Mouse (Mus musculus) forebrain, embryonic 13.5 days (tissue): ENCODE measurements around the gene Fcer2a. TPM values are rescaled to one million over a fixed set of nuclear protein-coding genes. Genes with fewer than 3 reads are reported as not detected.

Experiments used
- ATAC-seq: fragments of 200-750 bp; cut with Nextera tagmentation; 2 replicates; pipeline ENCODE4 v1.8.0; 2017
- H3K27ac ChIP-seq: fragments of 300-500 bp; sonication (generic); 2 replicates; pipeline ENCODE4 v1.5.1; 2015; ENCODE audit warnings: inconsistent platforms, mild to moderate bottlenecking, moderate library complexity
- H3K27me3 ChIP-seq: fragments of 300-500 bp; sonication (generic); 2 replicates; pipeline ENCODE4 v1.6.1; 2015; ENCODE audit warnings: mild to moderate bottlenecking, inconsistent platforms
- H3K36me3 ChIP-seq: fragments of 300-500 bp; sonication (generic); 2 replicates; pipeline ENCODE4 v1.6.1; 2015; ENCODE audit warnings: mild to moderate bottlenecking, inconsistent platforms; ENCODE audit not compliant: poor library complexity, severe bottlenecking
- H3K4me1 ChIP-seq: fragments of 300-500 bp; sonication (generic); 2 replicates; pipeline ENCODE4 v1.6.1; 2015; ENCODE audit warnings: inconsistent platforms
- H3K4me2 ChIP-seq: fragments of 300-500 bp; sonication (generic); 2 replicates; pipeline ENCODE4 v1.6.1; 2015; ENCODE audit warnings: inconsistent platforms, mild to moderate bottlenecking, moderate library complexity
- H3K4me3 ChIP-seq: fragments of 300-500 bp; sonication (generic); 2 replicates; pipeline ENCODE4 v1.5.1; 2015; ENCODE audit warnings: mild to moderate bottlenecking, inconsistent platforms
- H3K9ac ChIP-seq: fragments of 300-500 bp; sonication (generic); 2 replicates; pipeline ENCODE4 v1.6.1; 2015; ENCODE audit warnings: mild to moderate bottlenecking, inconsistent platforms
- H3K9me3 ChIP-seq: fragments of 300-500 bp; sonication (generic); replicated peaks from 2 replicates; pipeline ENCODE4 v1.6.1; 2016; ENCODE audit warnings: inconsistent platforms
- WGBS: fragments of 180-500 bp; shearing (Covaris S2); methylation state at CpG from one replicate; pipeline ENCODE4 v1.1.7; 2015; 5-methylcytosine and 5-hydroxymethylcytosine counted together
- polyA plus RNA-seq: library from polyadenylated mRNA; unstranded; fragments of >200 nt; fragmentation: Nextera tagmentation; extraction: Ambion mirVana; gene quantifications from 2 replicates; pipeline ENCODE4 v1.2.1, GENCODE M21; 2015

Gene Fcer2a
- polyA plus RNA-seq, 1 experiment from 2014 or later, result 0.37 TPM

- no peak overlapping the region for H3K4me2 ChIP-seq
- no peak for ATAC-seq
- H3K27me3 ChIP-seq, result no peaks in the 10 kb centered on the region
- H3K27ac ChIP-seq, result no peak overlapping the region
- no peaks in the 10 kb centered on the region for H3K4me1 ChIP-seq
- no peaks in the 10 kb centered on the region for H3K36me3 ChIP-seq
- H3K9me3 ChIP-seq, result no peaks in the 10 kb centered on the region
- 81% methylated on average over 3 of the region's 3 CpGs for WGBS
- H3K4me3 ChIP-seq, result no peak overlapping the region
- no peak overlapping the region for H3K9ac ChIP-seq
Observed at GRCm38 (mm10) chr8:3690774-3691173, 3.2 kb downstream of the Fcer2a start.

DNA sequence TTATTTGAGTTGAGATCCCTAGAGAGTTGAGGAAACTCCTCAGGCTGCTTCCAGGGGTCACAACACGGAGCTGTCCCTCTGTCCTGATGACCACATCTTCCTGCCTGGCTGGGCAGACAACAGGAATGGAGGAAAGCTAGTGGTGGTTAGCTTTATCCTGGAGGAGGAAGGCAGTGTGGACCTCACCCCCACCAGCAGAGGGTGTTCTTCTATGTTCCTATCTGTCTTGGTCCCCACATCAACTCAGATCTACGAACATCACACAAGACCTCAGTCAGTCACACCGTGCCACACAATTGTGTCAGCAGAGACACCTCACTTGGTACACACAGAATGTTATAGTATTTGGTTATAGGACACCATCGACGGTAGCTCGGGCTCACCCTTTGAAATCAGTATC is 6.4 kb downstream of the Fcer2a start:
- H3K4me1 ChIP-seq, result no peaks in the 10 kb centered on the region

GRCm38 (mm10) chr8:3685422-3685821 is 8.6 kb downstream of the Fcer2a start:
- no peak for ATAC-seq
- Histone ChIP-seq H3K4me1 (no peaks in the 10 kb centered on the region), H3K9me3 (no peaks in the 10 kb centered on the region), H3K9ac (no peak overlapping the region), H3K27me3 (no peaks in the 10 kb centered on the region), H3K4me3 (no peak overlapping the region), H3K4me2 (no peak overlapping the region), H3K27ac (no peak overlapping the region), H3K36me3 (peaks cover 26% of the 10 kb centered on the region)
- 71% methylated on average over 5 of the region's 5 CpGs for WGBS

More for the DNA sequence above, 6.4 kb downstream of the Fcer2a start:
- no peak overlapping the region for H3K4me3 ChIP-seq
- ATAC-seq, result no peak
- H3K9ac ChIP-seq, result no peak overlapping the region
- WGBS, result 81% methylated on average over 6 of the region's 6 CpGs
- H3K9me3 ChIP-seq, result no peaks in the 10 kb centered on the region
- H3K27ac ChIP-seq, result no peak overlapping the region
- peaks cover 5% of the 10 kb centered on the region; the same call in 1 of the 2 replicates for H3K36me3 ChIP-seq
- no peak overlapping the region for H3K4me2 ChIP-seq
- no peaks in the 10 kb centered on the region for H3K27me3 ChIP-seq

DNA sequence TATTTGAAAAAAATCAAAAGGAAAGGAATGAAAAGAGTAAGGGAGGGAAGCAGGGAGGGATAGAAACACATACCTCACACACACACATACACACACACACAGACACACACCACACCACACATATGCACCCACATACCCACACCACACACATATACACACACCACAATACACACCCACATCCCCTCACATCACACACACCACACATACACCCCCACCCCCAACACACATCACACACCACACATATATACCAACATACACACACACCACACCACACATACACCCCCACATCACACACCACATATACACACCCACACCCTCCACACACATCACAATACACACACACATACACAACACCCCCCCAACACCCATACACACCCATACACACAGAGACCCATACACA is 9.4 kb downstream of the Fcer2a start:
- H3K4me1 ChIP-seq, result 0 out of 2 replicates have a peak, but pooled peaks cover under 1% of the 10 kb centered on the region

GRCm38 (mm10) chr8:3683408-3684176 is 10.4 kb downstream of the Fcer2a start:
- Histone ChIP-seq H3K36me3 (peaks cover 43% of the 10 kb centered on the region), H3K27ac (no peak overlapping the region), H3K4me3 (no peak overlapping the region), H3K9me3 (0 out of 2 replicates have a peak, but pooled peaks cover 3% of the 10 kb centered on the region), H3K4me1 (peaks cover 4% of the 10 kb centered on the region; the same call in 1 of the 2 replicates), H3K9ac (no peak overlapping the region), H3K27me3 (no peaks in the 10 kb centered on the region), H3K4me2 (no peak overlapping the region)
- 71% methylated on average over 6 of the region's 6 CpGs for WGBS
- no peak for ATAC-seq

More for the DNA sequence above, 9.4 kb downstream of the Fcer2a start:
- ATAC-seq, result peak; percentile 42
- Histone ChIP-seq H3K9ac (no peak overlapping the region), H3K4me3 (no peak overlapping the region), H3K4me2 (no peak overlapping the region), H3K9me3 (no peaks in the 10 kb centered on the region), H3K27me3 (no peaks in the 10 kb centered on the region), H3K27ac (no peak overlapping the region), H3K36me3 (peaks cover 34% of the 10 kb centered on the region)

DNA sequence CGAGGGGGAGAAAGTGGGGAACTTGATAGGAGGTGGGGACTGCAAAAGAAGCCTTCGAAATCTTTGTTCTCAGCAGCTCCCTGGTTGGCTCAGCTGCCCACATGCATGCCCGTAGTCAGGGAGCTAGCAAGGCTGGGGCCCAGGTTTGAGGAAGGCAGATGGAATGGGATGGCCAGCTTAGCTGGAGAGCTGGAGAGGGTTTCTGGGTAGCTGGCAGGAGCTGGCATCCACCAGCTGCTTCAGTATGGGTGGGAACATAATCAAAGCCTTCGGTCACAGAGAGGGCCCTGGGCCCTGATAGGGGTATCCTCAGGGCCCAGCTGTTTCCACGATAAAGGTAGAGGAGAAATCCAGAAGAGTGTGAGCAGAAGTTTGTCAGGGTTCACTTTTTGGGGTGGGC is 11.5 kb downstream of the Fcer2a start:
- no peak for ATAC-seq

GRCm38 (mm10) chr8:3679656-3680055 is 14.3 kb downstream of the Fcer2a start:
- H3K27ac ChIP-seq, result no peak overlapping the region
- H3K4me1 ChIP-seq, result peaks cover 20% of the 10 kb centered on the region
- no peak for ATAC-seq
- no peak overlapping the region for H3K9ac ChIP-seq
- H3K9me3 ChIP-seq, result 0 out of 2 replicates have a peak, but pooled peaks cover 3% of the 10 kb centered on the region
- no peak overlapping the region for H3K4me3 ChIP-seq
- 90% methylated on average over 5 of the region's 5 CpGs for WGBS
- no peaks in the 10 kb centered on the region for H3K27me3 ChIP-seq
- H3K36me3 ChIP-seq, result peaks cover 43% of the 10 kb centered on the region
- H3K4me2 ChIP-seq, result no peak overlapping the region

More for the DNA sequence above, 11.5 kb downstream of the Fcer2a start:
- Histone ChIP-seq H3K4me3 (no peak overlapping the region), H3K9ac (no peak overlapping the region), H3K4me2 (no peak overlapping the region), H3K27me3 (no peaks in the 10 kb centered on the region), H3K27ac (no peak overlapping the region), H3K36me3 (peaks cover 43% of the 10 kb centered on the region), H3K4me1 (peaks cover 15% of the 10 kb centered on the region), H3K9me3 (0 out of 2 replicates have a peak, but pooled peaks cover 3% of the 10 kb centered on the region)
- WGBS, result 94% methylated on average over 5 of the region's 5 CpGs

DNA sequence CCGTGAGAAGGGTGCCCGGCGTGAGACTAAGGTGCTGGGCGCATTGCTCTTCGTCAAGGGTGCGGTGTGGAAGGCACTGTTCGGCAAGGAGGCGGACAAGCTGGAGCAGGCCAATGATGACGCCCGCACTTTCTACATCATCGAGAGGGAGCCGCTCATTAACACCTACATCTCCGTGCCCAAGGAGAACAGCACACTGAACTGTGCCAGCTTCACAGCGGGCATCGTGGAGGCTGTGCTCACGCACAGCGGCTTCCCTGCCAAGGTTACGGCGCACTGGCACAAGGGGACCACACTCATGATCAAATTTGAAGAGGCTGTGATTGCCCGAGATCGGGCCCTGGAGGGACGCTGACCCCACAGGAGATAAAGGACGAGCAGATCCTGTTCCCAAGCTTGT is 14.7 kb downstream of the Fcer2a start:
- Histone ChIP-seq H3K27me3 (no peaks in the 10 kb centered on the region), H3K9ac (no peak overlapping the region), H3K27ac (no peak overlapping the region), H3K36me3 (peaks cover 43% of the 10 kb centered on the region), H3K4me1 (peaks cover 20% of the 10 kb centered on the region), H3K9me3 (0 out of 2 replicates have a peak, but pooled peaks cover 3% of the 10 kb centered on the region), H3K4me3 (no peak overlapping the region), H3K4me2 (no peak overlapping the region)
- 96% methylated on average over 23 of the region's 23 CpGs for WGBS
- no peak for ATAC-seq

DNA sequence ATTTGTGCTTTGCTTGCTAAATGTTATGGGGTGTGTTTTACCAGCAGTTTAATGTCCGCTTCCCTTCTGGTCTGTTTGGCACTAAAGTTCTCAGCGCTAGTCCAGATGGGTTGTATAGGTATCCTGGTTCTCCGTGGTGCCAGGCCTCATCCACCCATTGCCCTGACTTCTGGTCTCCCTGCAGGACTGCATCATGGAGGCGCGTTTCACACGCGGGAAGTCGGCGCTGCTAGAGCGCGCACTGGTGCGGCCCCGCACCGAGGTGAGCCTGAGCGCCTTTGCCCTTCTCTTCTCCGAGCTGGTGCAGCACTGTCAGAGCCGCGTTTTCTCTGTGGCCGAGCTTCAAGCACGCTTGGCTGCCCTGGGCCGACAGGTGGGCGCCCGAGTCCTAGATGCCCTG is 15.1 kb downstream of the Fcer2a start:
- 0 out of 2 replicates have a peak, but pooled peaks cover 3% of the 10 kb centered on the region for H3K9me3 ChIP-seq
- 97% methylated on average over 23 of the region's 23 CpGs for whole genome bisulfite sequencing
- no peak overlapping the region for H3K27ac ChIP-seq
- H3K4me2 ChIP-seq, result no peak overlapping the region
- no peak for ATAC-seq
- H3K4me3 ChIP-seq, result no peak overlapping the region
- no peaks in the 10 kb centered on the region for H3K27me3 ChIP-seq
- H3K4me1 ChIP-seq, result peaks cover 20% of the 10 kb centered on the region
- no peak overlapping the region for H3K9ac ChIP-seq
- peaks cover 43% of the 10 kb centered on the region for H3K36me3 ChIP-seq

GRCm38 (mm10) chr8:3676993-3677579 is 16.9 kb downstream of the Fcer2a start:
- whole genome bisulfite sequencing, result 3% methylated on average over 15 of the region's 15 CpGs
- Histone ChIP-seq H3K4me2 (peak overlapping the region; percentile 91), H3K36me3 (peaks cover 33% of the 10 kb centered on the region), H3K4me3 (peak overlapping the region; percentile 92), H3K4me1 (peaks cover 26% of the 10 kb centered on the region), H3K27ac (peak overlapping the region; percentile 80), H3K9me3 (0 out of 2 replicates have a peak, but pooled peaks cover 3% of the 10 kb centered on the region), H3K27me3 (no peaks in the 10 kb centered on the region), H3K9ac (peak overlapping the region; percentile 95)
- ATAC-seq, result peak; percentile 6; the same call in 1 of the 2 replicates

- Histone ChIP-seq H3K9ac (peak within 1 kb of the TSS; percentile 95), H3K9me3 (0 out of 2 replicates have a peak, but pooled peaks cover 3% of the 10 kb centered on the region), H3K27ac (peak within 1 kb of the TSS; percentile 80), H3K36me3 (peaks cover 26% of the 10 kb centered on the region), H3K4me1 (peaks cover 26% of the 10 kb centered on the region), H3K4me3 (peak within 1 kb of the TSS; percentile 92), H3K27me3 (no peaks in the 10 kb centered on the region), H3K4me2 (peak within 1 kb of the TSS; percentile 91)
- under 1% methylated on average over 61 of the region's 61 CpGs for WGBS
- ATAC-seq, result peak; percentile 83
Observed at GRCm38 (mm10) chr8:3676131-3676992, 17.6 kb downstream of the Fcer2a start, which contains the start of gene Trappc5. Trappc5 (plus strand) TSS chr8:3676299.
